Mouse (Mus musculus) bone marrow, adult 2 months (tissue): Measurements from ENCODE around the gene Plch2.

ENCODE experiments used
- CTCF ChIP-seq: fragments of 200-500 bp; IDR thresholded peaks from 2 replicates; pipeline ENCODE4 v1.5.1; 2011; ENCODE audit warnings: low read length, control low read depth; ENCODE audit not compliant: control insufficient read depth, insufficient read depth
- POLR2A ChIP-seq: fragments of 200-500 bp; IDR thresholded peaks from 2 replicates; pipeline ENCODE4 v1.6.1; 2011; ENCODE audit warnings: low read depth, mild to moderate bottlenecking, control low read depth, low read length, borderline replicate concordance; ENCODE audit not compliant: control insufficient read depth

- TF ChIP-seq CTCF, result no peak
- TF ChIP-seq POLR2A, result no peak
Observed at GRCm38 (mm10) chr4:155012115-155012514, 44.5 kb downstream of the Plch2 start.
